Mouse (Mus musculus): ENCODE results near the gene Galt. TPM values are rescaled to one million over a fixed set of nuclear protein-coding genes. Genes with fewer than 3 reads are reported as not detected.

Gene Galt
- total and polyA plus RNA-seq, 3 experiments: 19.1 to 23.2 (median 22.9) TPM

Other genes with a start within 250 kb of the Galt start
- not detected in 2 replicates for gene 1110017D15Rik, start 237.9 kb upstream of the Galt start, total RNA-seq (2012; rRNA removed)
- not detected in 2 replicates for gene 1110017D15Rik, start 237.9 kb upstream of the Galt start, total RNA-seq (2014; rRNA removed)
- gene 1110017D15Rik, start 237.9 kb upstream of the Galt start, polyA plus RNA-seq (2012; ENCODE audit: insufficient read length, low read depth): not detected in 2 replicates
- gene Fam219a, start 185.7 kb upstream of the Galt start, total RNA-seq (2012; rRNA removed): 1.2 and 1.6 TPM in 2 replicates
- gene Fam219a, start 185.7 kb upstream of the Galt start, total RNA-seq (2014; rRNA removed): 0.11 and 0.20 TPM in 2 replicates
- 1.5 and 1.8 TPM in 2 replicates for gene Fam219a, start 185.7 kb upstream of the Galt start, polyA plus RNA-seq (2012; ENCODE audit: insufficient read length, low read depth)
- 0.42 and 0.89 TPM in 2 replicates for gene Dnaic1, start 185.5 kb upstream of the Galt start, total RNA-seq (2012; rRNA removed)
- gene Dnaic1, start 185.5 kb upstream of the Galt start, total RNA-seq (2014; rRNA removed): 0.34 and 1.1 TPM in 2 replicates
- gene Dnaic1, start 185.5 kb upstream of the Galt start, polyA plus RNA-seq (2012; ENCODE audit: insufficient read length, low read depth): 3.7 and 4.1 TPM in 2 replicates
- gene Enho, start 114.9 kb upstream of the Galt start, total RNA-seq (2012; rRNA removed): 0.25 and 0.59 TPM in 2 replicates
- 0.17 TPM in 1 of 2 replicates, not detected in the other for gene Enho, start 114.9 kb upstream of the Galt start, total RNA-seq (2014; rRNA removed)
- not detected in 2 replicates for gene Enho, start 114.9 kb upstream of the Galt start, polyA plus RNA-seq (2012; ENCODE audit: insufficient read length, low read depth)
- gene Cntfr, start 58.1 kb upstream of the Galt start, total RNA-seq (2012; rRNA removed): not detected in 2 replicates
- gene Cntfr, start 58.1 kb upstream of the Galt start, total RNA-seq (2014; rRNA removed): not detected in 2 replicates
- gene Cntfr, start 58.1 kb upstream of the Galt start, polyA plus RNA-seq (2012; ENCODE audit: insufficient read length, low read depth): not detected in 2 replicates
- gene Il11ra1, start 55.2 kb upstream of the Galt start, total RNA-seq (2012; rRNA removed): 4.2 and 5.7 TPM in 2 replicates
- 1.2 and 1.3 TPM in 2 replicates for gene Il11ra1, start 55.2 kb upstream of the Galt start, total RNA-seq (2014; rRNA removed)
- gene Il11ra1, start 55.2 kb upstream of the Galt start, polyA plus RNA-seq (2012; ENCODE audit: insufficient read length, low read depth): 4.8 and 6.9 TPM in 2 replicates
- 65.3 and 84.1 TPM in 2 replicates for gene Rpp25l, start 41.7 kb upstream of the Galt start, total RNA-seq (2012; rRNA removed)
- 62.8 and 72.8 TPM in 2 replicates for gene Rpp25l, start 41.7 kb upstream of the Galt start, total RNA-seq (2014; rRNA removed)
- 48.1 and 48.5 TPM in 2 replicates for gene Rpp25l, start 41.7 kb upstream of the Galt start, polyA plus RNA-seq (2012; ENCODE audit: insufficient read length, low read depth)
- 130 and 133 TPM in 2 replicates for gene Dctn3, start 32.1 kb upstream of the Galt start, total RNA-seq (2012; rRNA removed)
- 112 and 125 TPM in 2 replicates for gene Dctn3, start 32.1 kb upstream of the Galt start, total RNA-seq (2014; rRNA removed)
- 90.5 and 117 TPM in 2 replicates for gene Dctn3, start 32.1 kb upstream of the Galt start, polyA plus RNA-seq (2012; ENCODE audit: insufficient read length, low read depth)
- not detected in 2 replicates for gene Arid3c, start 24.1 kb upstream of the Galt start, total RNA-seq (2012; rRNA removed)
- gene Arid3c, start 24.1 kb upstream of the Galt start, total RNA-seq (2014; rRNA removed): not detected in 2 replicates
- not detected in 2 replicates for gene Arid3c, start 24.1 kb upstream of the Galt start, polyA plus RNA-seq (2012; ENCODE audit: insufficient read length, low read depth)
- gene Sigmar1, start 929 bp downstream of the Galt start, total RNA-seq (2012; rRNA removed): 60.7 and 70.2 TPM in 2 replicates
- 19.8 and 26.4 TPM in 2 replicates for gene Sigmar1, start 929 bp downstream of the Galt start, total RNA-seq (2014; rRNA removed)
- 89.4 and 97.5 TPM in 2 replicates for gene Sigmar1, start 929 bp downstream of the Galt start, polyA plus RNA-seq (2012; ENCODE audit: insufficient read length, low read depth)
- gene Ccl27a, start 19.0 kb downstream of the Galt start, total RNA-seq (2012; rRNA removed): 3.1 and 5.6 TPM in 2 replicates
- 2.5 and 3.3 TPM in 2 replicates for gene Ccl27a, start 19.0 kb downstream of the Galt start, total RNA-seq (2014; rRNA removed)
- gene Ccl27a, start 19.0 kb downstream of the Galt start, polyA plus RNA-seq (2012; ENCODE audit: insufficient read length, low read depth): 2.7 and 6.4 TPM in 2 replicates
- not detected in 2 replicates for gene Gm21541, start 148.4 kb downstream of the Galt start, total RNA-seq (2012; rRNA removed)
- gene Gm21541, start 148.4 kb downstream of the Galt start, total RNA-seq (2014; rRNA removed): not detected in 2 replicates
- gene Gm21541, start 148.4 kb downstream of the Galt start, polyA plus RNA-seq (2012; ENCODE audit: insufficient read length, low read depth): not detected in 2 replicates
- gene Gm20878, start 186.3 kb downstream of the Galt start, total RNA-seq (2012; rRNA removed): not detected in 2 replicates
- not detected in 2 replicates for gene Gm20878, start 186.3 kb downstream of the Galt start, total RNA-seq (2014; rRNA removed)
- 1.3 TPM in 1 of 2 replicates, not detected in the other for gene Gm20878, start 186.3 kb downstream of the Galt start, polyA plus RNA-seq (2012; ENCODE audit: insufficient read length, low read depth)
- not detected in 2 replicates for gene Fam205a4, start 210.8 kb downstream of the Galt start, total RNA-seq (2012; rRNA removed)
- gene Fam205a4, start 210.8 kb downstream of the Galt start, total RNA-seq (2014; rRNA removed): not detected in 2 replicates
- not detected in 2 replicates for gene Fam205a4, start 210.8 kb downstream of the Galt start, polyA plus RNA-seq (2012; ENCODE audit: insufficient read length, low read depth)

Measured in CH12.LX (cell line).